Mouse (Mus musculus) thymus, adult 2 months (tissue): ENCODE results near the gene Senp5. TPM values are rescaled to one million over a fixed set of nuclear protein-coding genes. Genes with fewer than 3 reads are reported as not detected.

Experiments
- DNase-seq: peaks from one replicate; pipeline ENCODE4 v3.0.0; 2021
- H3K27ac ChIP-seq: fragments of 200-500 bp; 2 replicates; pipeline ENCODE4 v1.5.1; 2012; ENCODE audit warnings: low read length, control low read depth; ENCODE audit not compliant: control insufficient read depth, insufficient read depth
- H3K27me3 ChIP-seq: fragments of 200-500 bp; 2 replicates; pipeline ENCODE4 v1.6.1; 2012; ENCODE audit warnings: mild to moderate bottlenecking, low read length, moderate library complexity, mixed read lengths; ENCODE audit not compliant: control insufficient read depth, insufficient read depth
- H3K36me3 ChIP-seq: fragments of 200-500 bp; 2 replicates; pipeline ENCODE4 v1.6.1; 2012; ENCODE audit warnings: mild to moderate bottlenecking, low read length, moderate library complexity; ENCODE audit not compliant: control insufficient read depth, insufficient read depth
- H3K4me1 ChIP-seq: fragments of 200-500 bp; replicated peaks from 2 replicates; pipeline ENCODE4 v1.6.1; 2012; ENCODE audit warnings: low read length; ENCODE audit not compliant: control insufficient read depth, insufficient read depth
- H3K4me3 ChIP-seq: fragments of 200-500 bp; 2 replicates; pipeline ENCODE4 v1.5.1; 2012; ENCODE audit warnings: mild to moderate bottlenecking, low read length, control low read depth, moderate library complexity; ENCODE audit not compliant: control insufficient read depth, insufficient read depth
- CTCF ChIP-seq: fragments of 200-500 bp; IDR thresholded peaks from 2 replicates; pipeline ENCODE4 v1.5.1; 2012; ENCODE audit warnings: mild to moderate bottlenecking, control low read depth, low read length, moderate library complexity, borderline replicate concordance; ENCODE audit not compliant: control insufficient read depth, poor library complexity, insufficient read depth; ENCODE audit errors: extremely low read depth
- POLR2A ChIP-seq: fragments of 200-500 bp; IDR thresholded peaks from 2 replicates; pipeline ENCODE4 v1.6.1; 2012; ENCODE audit warnings: mild to moderate bottlenecking, low read length, control low read depth, moderate library complexity; ENCODE audit not compliant: control insufficient read depth, poor library complexity, insufficient read depth; ENCODE audit errors: extremely low read depth
- WGBS: fragments of 180-500 bp; shearing (Covaris S2); methylation state at CpG from one replicate; pipeline ENCODE4 v1.1.7; 2018; 5-methylcytosine and 5-hydroxymethylcytosine counted together
- polyA plus RNA-seq: library from polyadenylated mRNA; depleted of rRNA; stranded (reverse); fragments of >200 nt; gene quantifications from 2 replicates; pipeline ENCODE4 v1.2.3, GENCODE M21; 2012

The Senp5 gene
- polyA plus RNA-seq, 1 experiment = 7.9 TPM

DNA sequence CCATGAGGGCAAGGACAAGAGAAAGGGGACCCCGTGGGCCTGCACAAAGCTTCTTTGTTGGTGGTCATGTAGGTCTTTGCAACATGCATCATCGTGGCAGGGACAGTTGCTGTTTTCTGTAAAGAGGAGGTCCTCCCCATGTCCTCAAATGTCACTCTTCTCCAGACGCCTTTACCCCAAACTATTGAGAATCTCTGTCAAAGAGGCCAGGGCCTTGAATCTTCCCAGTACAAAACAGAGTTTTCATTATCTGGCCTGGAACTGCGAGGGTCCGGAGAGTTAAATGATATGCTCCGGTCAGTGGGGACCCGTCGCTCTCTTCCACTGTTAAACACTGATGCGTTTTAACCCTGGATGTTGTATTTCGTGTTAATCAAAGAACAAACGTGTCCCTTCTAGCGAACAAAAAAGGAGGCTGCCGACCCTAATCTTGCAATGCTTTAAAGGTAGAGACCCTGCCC is 68.5 kb downstream of the Senp5 start:
- Histone ChIP-seq H3K4me3 (no peak overlapping the region), H3K4me1 (peaks cover 25% of the 10 kb centered on the region), H3K27ac (no peak overlapping the region), H3K27me3 (peaks cover 24% of the 10 kb centered on the region; the same call in 1 of the 2 replicates), H3K36me3 (no peaks in the 10 kb centered on the region)
- no peak for TF ChIP-seq POLR2A
- WGBS = 47% methylated on average over 13 of the region's 13 CpGs
- DNase-seq = no peak

DNA sequence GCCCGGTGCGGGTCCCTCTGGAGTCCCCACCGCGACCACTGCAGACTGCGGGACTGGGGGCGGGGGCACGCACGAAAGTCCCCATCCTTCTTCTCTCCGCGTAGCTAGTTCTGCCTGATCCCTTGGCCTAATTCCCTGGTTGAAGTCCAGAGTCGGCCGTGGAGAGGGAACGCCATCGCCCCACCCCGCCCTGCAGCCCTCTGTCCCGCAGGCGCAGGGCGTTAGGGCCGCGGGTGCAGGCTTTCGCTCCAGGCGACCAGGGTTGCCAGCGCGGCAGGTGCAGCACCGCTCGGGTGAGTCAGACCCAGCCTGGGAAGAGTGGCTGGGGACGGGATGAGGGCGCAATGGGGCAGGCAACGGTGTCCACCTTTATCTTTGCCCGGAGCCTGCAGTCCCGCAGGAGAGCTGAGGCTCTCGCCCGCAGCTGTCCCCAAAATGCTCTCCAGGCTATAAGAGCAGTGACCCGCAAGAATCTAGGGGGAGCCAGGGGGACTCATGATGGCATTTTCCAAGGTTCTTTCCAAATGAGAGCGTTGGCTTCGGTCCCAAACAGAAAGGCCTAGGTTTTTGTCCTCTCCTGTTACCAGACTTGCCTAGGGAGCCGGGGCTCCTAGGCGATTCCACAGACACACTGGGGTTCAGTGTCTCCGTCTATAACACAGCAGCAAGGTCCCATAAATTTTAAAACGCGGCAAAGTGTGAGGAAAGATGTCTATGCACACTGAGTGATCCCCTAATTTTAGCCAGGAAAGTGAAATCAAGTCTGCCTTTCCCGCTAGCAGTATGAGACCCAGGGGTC is 69.1 kb downstream of the Senp5 start, which contains the start of gene Pigz:
Gene Pigz (plus strand): TSS at position 101 of the 799 bp plus-strand sequence.
- no peak for TF ChIP-seq POLR2A
- TF ChIP-seq CTCF = no peak
- Histone ChIP-seq H3K4me1 (peaks cover 25% of the 10 kb centered on the region), H3K27me3 (peaks cover 24% of the 10 kb centered on the region; the same call in 1 of the 2 replicates), H3K36me3 (no peaks in the 10 kb centered on the region), H3K27ac (no peak within 1 kb of the TSS), H3K4me3 (peak within 1 kb of the TSS; percentile 61)
- 18% methylated on average over 42 of the region's 42 CpGs for WGBS
- no peak for DNase-seq

DNA sequence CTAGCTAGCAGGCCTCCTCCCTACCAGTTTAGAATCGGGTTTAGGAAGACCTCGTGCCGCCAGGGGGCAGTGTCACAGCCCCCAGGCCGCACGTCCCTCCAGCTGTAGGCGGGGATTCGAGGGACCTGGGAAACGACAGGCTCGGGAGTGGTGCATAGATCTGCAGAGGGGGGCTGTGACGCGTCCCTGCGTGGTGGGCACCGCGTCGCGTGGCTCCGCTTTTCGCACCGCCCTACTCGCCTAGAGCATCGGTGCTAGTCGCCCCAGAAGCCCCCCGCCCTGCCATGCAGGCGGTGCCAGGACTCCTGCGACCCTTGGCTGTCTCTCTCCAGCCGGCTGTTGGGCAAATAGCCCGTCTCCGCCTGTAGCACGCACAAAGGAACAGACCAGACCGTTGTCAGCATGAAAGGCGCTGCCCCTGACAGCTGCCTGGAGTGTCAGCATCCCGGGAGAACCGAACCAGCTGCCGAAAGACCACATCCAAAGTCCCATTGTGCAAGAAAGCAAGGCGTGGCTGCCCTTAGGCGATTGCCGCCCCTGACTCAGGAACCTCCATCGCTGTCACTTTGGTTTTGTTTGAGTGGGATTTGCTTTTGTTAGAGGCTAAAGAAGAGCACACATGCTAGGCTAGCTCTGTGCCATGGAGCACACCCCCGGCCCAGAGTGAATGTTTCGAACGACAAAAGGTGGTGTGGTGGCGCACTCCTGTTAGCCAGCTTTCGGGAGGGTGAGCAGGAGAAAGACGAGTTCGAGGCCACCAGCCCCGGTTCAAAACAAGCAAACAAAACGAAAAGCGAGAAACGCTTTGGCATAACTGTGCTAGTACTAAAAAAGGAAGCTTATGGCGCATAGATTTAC is 70.0 kb downstream of the Senp5 start:
- peak; percentile 84 for DNase-seq
- Histone ChIP-seq H3K27me3 (peaks cover 24% of the 10 kb centered on the region; the same call in 1 of the 2 replicates), H3K27ac (no peak overlapping the region), H3K4me3 (peak overlapping the region; percentile 61), H3K4me1 (peaks cover 25% of the 10 kb centered on the region), H3K36me3 (no peaks in the 10 kb centered on the region)
- TF ChIP-seq CTCF = peak; percentile 98
- TF ChIP-seq POLR2A = peak; percentile 31; the same call in 1 of the 2 replicates
- 2% methylated on average over 50 of the region's 50 CpGs for WGBS

DNA sequence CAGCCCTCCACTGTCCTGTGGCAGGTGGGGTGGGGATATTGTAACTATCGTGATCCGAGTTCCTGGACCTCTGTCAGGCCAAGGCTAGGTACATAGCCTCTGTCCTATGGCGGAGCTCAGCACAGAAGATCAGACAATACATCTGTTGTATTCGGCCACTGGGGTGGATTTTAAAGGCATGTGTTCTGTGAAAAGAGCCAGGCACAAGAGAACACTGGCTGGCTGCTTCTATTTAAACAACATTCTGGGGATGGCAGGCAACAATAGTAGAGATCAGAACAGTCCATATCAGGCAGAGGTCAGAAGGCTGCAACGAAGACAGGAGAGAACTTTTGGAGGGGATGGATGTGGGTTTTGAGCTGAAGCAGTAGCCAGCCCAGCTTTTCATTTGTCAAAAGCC is 70.8 kb downstream of the Senp5 start:
- Histone ChIP-seq H3K4me3 (no peak overlapping the region), H3K36me3 (no peaks in the 10 kb centered on the region), H3K27ac (no peak overlapping the region), H3K4me1 (peaks cover 25% of the 10 kb centered on the region), H3K27me3 (peaks cover 24% of the 10 kb centered on the region; the same call in 1 of the 2 replicates)
- 81% methylated on average over 5 of the region's 5 CpGs for WGBS
- DNase-seq = no peak
- TF ChIP-seq POLR2A = no peak
- no peak for TF ChIP-seq CTCF

DNA sequence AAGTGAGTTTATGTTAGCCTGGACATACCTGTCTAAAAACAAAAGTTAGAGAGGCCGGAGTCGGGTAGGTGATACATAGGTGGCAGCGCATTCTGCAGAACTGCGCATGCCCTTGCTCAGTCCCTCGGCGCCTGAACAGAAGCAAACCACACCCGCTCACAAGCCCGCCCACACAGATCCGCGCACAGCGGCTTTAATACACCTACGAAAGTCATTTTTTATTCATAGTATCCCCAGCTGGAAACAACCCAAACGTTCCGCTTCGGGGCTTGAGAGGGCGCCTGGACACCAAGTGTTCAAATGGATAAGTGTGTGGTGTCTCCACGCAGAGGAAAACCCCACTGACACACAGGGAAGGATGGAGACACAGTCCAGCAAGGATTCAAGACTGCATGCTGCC is 71.8 kb downstream of the Senp5 start:
- Histone ChIP-seq H3K27me3 (peaks cover 22% of the 10 kb centered on the region; the same call in 1 of the 2 replicates), H3K27ac (no peak overlapping the region), H3K4me1 (peaks cover 25% of the 10 kb centered on the region), H3K36me3 (no peaks in the 10 kb centered on the region), H3K4me3 (no peak overlapping the region)
- 72% methylated on average over 17 of the region's 17 CpGs for WGBS
- TF ChIP-seq POLR2A (no peak), CTCF (no peak)
- no peak for DNase-seq

DNA sequence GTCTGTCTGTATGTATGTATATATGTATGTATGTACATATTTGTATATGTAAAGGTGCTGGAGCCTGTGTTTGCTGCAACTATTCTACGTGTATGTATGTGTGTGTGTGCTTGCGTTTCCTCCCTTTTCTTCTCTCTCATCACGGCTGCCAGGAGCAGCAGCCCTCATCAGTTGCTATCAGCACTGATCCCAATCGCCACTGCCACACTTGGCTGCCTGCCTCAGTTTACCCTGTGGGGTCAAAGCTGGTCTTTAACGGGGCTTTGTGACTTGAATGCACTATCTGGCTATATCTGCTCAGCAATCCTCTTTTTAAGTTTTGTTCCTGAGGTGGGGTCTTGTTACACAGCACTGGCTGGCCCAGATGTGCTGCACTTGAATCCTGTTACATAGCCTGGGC is 75.7 kb downstream of the Senp5 start:
- no peak for DNase-seq
- no peak overlapping the region for H3K4me3 ChIP-seq
- no peaks in the 10 kb centered on the region for H3K4me1 ChIP-seq
- no peak overlapping the region; the same call in 1 of the 2 replicates for H3K27ac ChIP-seq
- 92% methylated on average over 5 of the region's 5 CpGs for WGBS
- no peaks in the 10 kb centered on the region for H3K27me3 ChIP-seq
- TF ChIP-seq POLR2A = no peak
- no peak for TF ChIP-seq CTCF
- no peaks in the 10 kb centered on the region for H3K36me3 ChIP-seq
